Mouse (Mus musculus): ENCODE data around the gene Pnkd.
A peak's percentile ranks its signal among the peaks of the same experiment; 100 is the strongest.

Gene Pnkd

GRCm38 (mm10) chr1:74284543-74285160, at the start of gene Pnkd, which contains the start of gene Aamp:
Gene Pnkd, plus strand, starts transcription at chr1:74284930.
Gene Aamp, minus strand, starts transcription at chr1:74284738.
- peak; percentile 100 for DNase-seq

- DNase-seq = peak; percentile 98 to 99
Observed at GRCm38 (mm10) chr1:74235938-74236589, 48.7 kb upstream of the Pnkd start, which contains the start of gene Arpc2. Gene Arpc2, plus strand, starts transcription at chr1:74236084.

GRCm38 (mm10) chr1:74236590-74237317, 48.0 kb upstream of the Pnkd start:
- peak; percentile 66 to 71 for DNase-seq

- no peak for DNase-seq
Observed at GRCm38 (mm10) chr1:74237671-74238070, 47.1 kb upstream of the Pnkd start.

- no peak for DNase-seq
Observed at GRCm38 (mm10) chr1:74238136-74238535, 46.6 kb upstream of the Pnkd start.

GRCm38 (mm10) chr1:74239162-74239561, 45.6 kb upstream of the Pnkd start:
- DNase-seq = no peak

- DNase-seq = peak; percentile 31 to 32
Observed at GRCm38 (mm10) chr1:74239618-74240017, 45.1 kb upstream of the Pnkd start.

GRCm38 (mm10) chr1:74240311-74240710, 44.4 kb upstream of the Pnkd start:
- DNase-seq = no peak

- DNase-seq = no peak
Observed at GRCm38 (mm10) chr1:74240832-74241231, 43.9 kb upstream of the Pnkd start.

- no peak for DNase-seq
Observed at GRCm38 (mm10) chr1:74245525-74245924, 39.2 kb upstream of the Pnkd start.

GRCm38 (mm10) chr1:74248799-74249198, 35.9 kb upstream of the Pnkd start:
- peak; percentile 54 to 66 for DNase-seq

- DNase-seq = no peak
Observed at GRCm38 (mm10) chr1:74249331-74249980, 35.3 kb upstream of the Pnkd start.

GRCm38 (mm10) chr1:74250096-74250495, 34.6 kb upstream of the Pnkd start:
- no peak for DNase-seq

- no peak for DNase-seq
Observed at GRCm38 (mm10) chr1:74255704-74256345, 28.9 kb upstream of the Pnkd start.

GRCm38 (mm10) chr1:74256782-74257181, 27.9 kb upstream of the Pnkd start:
- no peak for DNase-seq

GRCm38 (mm10) chr1:74262510-74262909, 22.2 kb upstream of the Pnkd start:
- no peak for DNase-seq

- DNase-seq = no peak
Observed at GRCm38 (mm10) chr1:74268750-74269149, 16.0 kb upstream of the Pnkd start.

GRCm38 (mm10) chr1:74271659-74272058, 13.1 kb upstream of the Pnkd start:
- no peak for DNase-seq

GRCm38 (mm10) chr1:74275015-74275414, 9.7 kb upstream of the Pnkd start:
- no peak for DNase-seq

GRCm38 (mm10) chr1:74277041-74277440, 7.7 kb upstream of the Pnkd start:
- DNase-seq = no peak

GRCm38 (mm10) chr1:74277883-74278537, 6.7 kb upstream of the Pnkd start:
- no peak for DNase-seq

GRCm38 (mm10) chr1:74278538-74278937, 6.2 kb upstream of the Pnkd start, which contains the start of gene Gpbar1:
Gene Gpbar1, plus strand, starts transcription at chr1:74278550.
- DNase-seq = no peak

Measured in lung, postnatal 4 days (tissue).